ENCODE assay signal across 9 mouse cellular contexts in genomic region chr14:34565711-34566110, GRCm38 (mm10). TPM values are rescaled to one million over a fixed set of nuclear protein-coding genes. Genes with fewer than 3 reads are reported as not detected.
A peak's percentile ranks its signal among the peaks of the same experiment; 100 is the strongest.
DNase-seq lines count a peak whose midpoint lies in the region; ATAC-seq and TF ChIP-seq lines count a peak whose summit lies in the region.
"Had no signal": no experiment of that assay in that cellular context is flagged by ENCODE, and none has a peak within 500 bp of the region (broad histone marks: within the 10 kb centered on the region; RNA-seq: fewer than 3 reads in every experiment).

No protein-coding gene starts in this region.

- H3K4me2 ChIP-seq in stomach, postnatal 0 days (replicated peaks; ENCODE audit: low read depth), result no peak overlapping the region
- H3K4me2 ChIP-seq: limb, embryonic 12.5 days had no signal

- no peaks in the 10 kb centered on the region for H3K36me3 ChIP-seq in stomach, postnatal 0 days (ENCODE audit: control insufficient read depth, insufficient read depth, low read length)
- H3K36me3 ChIP-seq: limb, embryonic 12.5 days had no signal

- DNase-seq in adrenal gland, postnatal 10 days, result peak; percentile 51
- no peak for DNase-seq in adrenal gland, postnatal 25 days
- peak; percentile 35 to 45 for DNase-seq in lung, adult 18-20 months
- no peak for DNase-seq in lung, adult 2 months
- peak; percentile 55 to 73 for DNase-seq in heart, postnatal 36 days
- DNase-seq in stomach, postnatal 0 days (ENCODE audit: low spot score), result peak; percentile 39
- DNase-seq in spleen, adult 12 weeks (ENCODE audit: low spot score), result no peak
- DNase-seq in right cerebral cortex, postnatal 14 days, result no peak

- TF ChIP-seq CTCF in lung, adult 2 months (IDR thresholded peaks at IDR 0.05; ENCODE audit: insufficient read depth, low read length), result no peak
- no peak for TF ChIP-seq CTCF in stomach, postnatal 0 days (IDR thresholded peaks at IDR 0.05; ENCODE audit: low read depth)

- TF ChIP-seq EP300 in stomach, postnatal 0 days (optimal IDR thresholded peaks at IDR 0.05), result no peak

- no peaks in the 10 kb centered on the region for H3K4me1 ChIP-seq in lung, adult 2 months (ENCODE audit: control insufficient read depth, insufficient read depth, low read length)
- 0 out of 2 replicates have a peak, but pooled peaks cover 3% of the 10 kb centered on the region for H3K4me1 ChIP-seq in stomach, postnatal 0 days (replicated peaks; ENCODE audit: control insufficient read depth, insufficient read depth)

- H3K27ac ChIP-seq in stomach, postnatal 0 days (replicated peaks), result no peak overlapping the region
- H3K27ac ChIP-seq: limb, embryonic 12.5 days had no signal

- TF ChIP-seq POLR2A in lung, adult 2 months (IDR thresholded peaks at IDR 0.05; ENCODE audit: borderline replicate concordance, extremely low read depth, low read depth, low read length), result no peak

- peak; percentile 53; the same call in 1 of the 2 replicates for ATAC-seq in stomach, postnatal 0 days (ENCODE audit: low FRiP score, low TSS enrichment)

- H3K27me3 ChIP-seq in stomach, postnatal 0 days (ENCODE audit: control insufficient read depth, insufficient read depth, low read length), result no peaks in the 10 kb centered on the region

- H3K9ac ChIP-seq in stomach, postnatal 0 days (ENCODE audit: low read length), result no peak overlapping the region
- H3K9ac ChIP-seq: limb, embryonic 12.5 days had no signal

- no peaks in the 10 kb centered on the region for H3K9me3 ChIP-seq in stomach, postnatal 0 days (ENCODE audit: control insufficient read depth, low read length)
- H3K9me3 ChIP-seq: limb, embryonic 12.5 days had no signal

- H3K4me3 ChIP-seq in lung, adult 2 months (replicated peaks; ENCODE audit: extremely low read depth, low read depth, low read length), result no peak overlapping the region
- no peak overlapping the region for H3K4me3 ChIP-seq in stomach, postnatal 0 days (ENCODE audit: low read depth, low read length)
- H3K4me3 ChIP-seq: limb, embryonic 12.5 days had no signal

- intact Hi-C loops in heart, postnatal 36 days (cut with DNase I), result loop anchor here (5.0 kb wide), 2 partner anchors 108 to 193 kb away; partner anchors contain the start of gene Sncg

- 54% methylated on average over 17 of the region's 17 CpGs for whole genome bisulfite sequencing in lung, adult 2 months
- WGBS in stomach, postnatal 0 days, result 43% methylated on average over 17 of the region's 17 CpGs

RNA-seq across cellular contexts. Expression of gene Ldb3, which starts 22.8 kb away (rescaled TPM):
- 10 to 100 TPM; 26.5 to 94.8 TPM for total RNA-seq in adrenal gland, postnatal 10 days (2021)
- total RNA-seq in adrenal gland, postnatal 25 days (2021), result 0.73 and 1.4 TPM in 2 replicates
- 26.6 and 81.2 TPM in 2 replicates for polyA plus RNA-seq in lung, adult 2 months (2012; rRNA removed)
- 100 to 1,000 TPM; 988 to 990 TPM for total RNA-seq in heart, postnatal 36 days (2021)
- 1.6 and 1.7 TPM in 2 replicates for polyA plus RNA-seq in stomach, postnatal 0 days (2015; fragmentation: Nextera tagmentation; extraction: Ambion mirVana)

RNA-seq across cellular contexts. Expression of gene Opn4, which starts 34.2 kb away (rescaled TPM):
- total RNA-seq in adrenal gland, postnatal 10 days (2021), result not detected
- not detected in 2 replicates for total RNA-seq in adrenal gland, postnatal 25 days (2021)
- 0.22 TPM in 1 of 2 replicates, not detected in the other for polyA plus RNA-seq in lung, adult 2 months (2012; rRNA removed)
- 1 to 10 TPM; 2.2 to 3.1 TPM for total RNA-seq in heart, postnatal 36 days (2021)
- not detected in 2 replicates for polyA plus RNA-seq in stomach, postnatal 0 days (2015; fragmentation: Nextera tagmentation; extraction: Ambion mirVana)

RNA-seq across cellular contexts. Expression of gene 9230112D13Rik, which starts 43.1 kb away (rescaled TPM):
- not detected for total RNA-seq in adrenal gland, postnatal 10 days (2021)
- total RNA-seq in adrenal gland, postnatal 25 days (2021), result not detected in 2 replicates
- not detected in 2 replicates for polyA plus RNA-seq in lung, adult 2 months (2012; rRNA removed)
- not detected for total RNA-seq in heart, postnatal 36 days (2021)
- not detected in 2 replicates for polyA plus RNA-seq in stomach, postnatal 0 days (2015; fragmentation: Nextera tagmentation; extraction: Ambion mirVana)
- polyA plus RNA-seq: limb, embryonic 12.5 days had no signal

Comparison
In these comparisons a context has a peak if more than half of its experiments do, and no peak if none do; other contexts are left out.
1. DNase-seq: peak in adrenal gland, postnatal 10 days (single experiment), lung, adult 18-20 months (2 of 2), heart, postnatal 36 days (2 of 2) and stomach, postnatal 0 days (single experiment); none in adrenal gland, postnatal 25 days (single experiment), lung, adult 2 months (single experiment), spleen, adult 12 weeks (single experiment) and right cerebral cortex, postnatal 14 days (single experiment).
2. RNA of gene Ldb3, which starts 22.8 kb away (total RNA-seq): 988 to 990 TPM in heart, postnatal 36 days and 26.5 to 94.8 TPM in adrenal gland, postnatal 10 days; 0.73 to 1.4 TPM in adrenal gland, postnatal 25 days; every median in the first group is over 10 times any median in the second.